Mouse (Mus musculus) neural tube, embryonic 14.5 days (tissue): Measurements from ENCODE around the gene Plch1. TPM values are rescaled to one million over a fixed set of nuclear protein-coding genes. Genes with fewer than 3 reads are reported as not detected.

Source experiments
- ATAC-seq: fragments of 200-750 bp; cut with Nextera tagmentation; 2 replicates; pipeline ENCODE4 v1.8.0; 2017; ENCODE audit warnings: low read depth, mild to moderate bottlenecking, moderate TSS enrichment, moderate library complexity
- H3K27ac ChIP-seq: fragments of 300-500 bp; sonication (generic); 2 replicates; pipeline ENCODE4 v1.5.1; 2014; ENCODE audit warnings: low read depth, mild to moderate bottlenecking, control low read depth, low read length, moderate library complexity, mixed read lengths
- H3K27me3 ChIP-seq: fragments of 300-500 bp; sonication (generic); 2 replicates; pipeline ENCODE4 v1.6.1; 2014; ENCODE audit warnings: low read length; ENCODE audit not compliant: control insufficient read depth, insufficient read depth
- H3K36me3 ChIP-seq: fragments of 300-500 bp; sonication (generic); 2 replicates; pipeline ENCODE4 v1.6.1; 2014; ENCODE audit warnings: low read length, mixed read lengths; ENCODE audit not compliant: control insufficient read depth, insufficient read depth
- H3K4me1 ChIP-seq: fragments of 300-500 bp; sonication (generic); 2 replicates; pipeline ENCODE4 v1.6.1; 2014; ENCODE audit warnings: low read length; ENCODE audit not compliant: control insufficient read depth, insufficient read depth
- H3K4me2 ChIP-seq: fragments of 300-500 bp; sonication (generic); 2 replicates; pipeline ENCODE4 v1.6.1; 2014; ENCODE audit warnings: mild to moderate bottlenecking, low read depth, low read length, control low read depth
- H3K4me3 ChIP-seq: fragments of 300-500 bp; sonication (generic); 2 replicates; pipeline ENCODE4 v1.5.1; 2014; ENCODE audit warnings: low read depth, low read length, control low read depth, mixed read lengths
- H3K9ac ChIP-seq: fragments of 300-500 bp; sonication (generic); replicated peaks from 2 replicates; pipeline ENCODE4 v1.6.1; 2014; ENCODE audit warnings: low read depth, mild to moderate bottlenecking, control low read depth, low read length, mixed read lengths
- H3K9me3 ChIP-seq: fragments of 300-500 bp; sonication (generic); 2 replicates; pipeline ENCODE4 v1.6.1; 2016; ENCODE audit warnings: low read length; ENCODE audit not compliant: control insufficient read depth
- WGBS: fragments of 180-500 bp; shearing (Covaris S2); extraction: QIAGEN DNeasy Blood & Tissue Kit; methylation state at CpG from one replicate; pipeline ENCODE4 v1.1.7; 2014; 5-methylcytosine and 5-hydroxymethylcytosine counted together
- polyA plus RNA-seq: library from polyadenylated mRNA; unstranded; fragments of >200 nt; fragmentation: Nextera tagmentation; extraction: Ambion mirVana; gene quantifications from 2 replicates; pipeline ENCODE4 v1.2.1, GENCODE M21; 2014

Plch1 gene
- polyA plus RNA-seq, 1 experiment from 2014 or later = 14.3 TPM

- Histone ChIP-seq H3K27me3 (no peaks in the 10 kb centered on the region), H3K4me2 (no peak overlapping the region), H3K36me3 (no peaks in the 10 kb centered on the region), H3K27ac (no peak overlapping the region), H3K9ac (no peak overlapping the region), H3K4me1 (no peaks in the 10 kb centered on the region), H3K9me3 (no peaks in the 10 kb centered on the region), H3K4me3 (no peak overlapping the region)
- no peak for ATAC-seq
- 26% methylated on average over 1 of the region's 1 CpGs for WGBS
Observed at GRCm38 (mm10) chr3:63872818-63873217, 26.5 kb downstream of the Plch1 start.

DNA sequence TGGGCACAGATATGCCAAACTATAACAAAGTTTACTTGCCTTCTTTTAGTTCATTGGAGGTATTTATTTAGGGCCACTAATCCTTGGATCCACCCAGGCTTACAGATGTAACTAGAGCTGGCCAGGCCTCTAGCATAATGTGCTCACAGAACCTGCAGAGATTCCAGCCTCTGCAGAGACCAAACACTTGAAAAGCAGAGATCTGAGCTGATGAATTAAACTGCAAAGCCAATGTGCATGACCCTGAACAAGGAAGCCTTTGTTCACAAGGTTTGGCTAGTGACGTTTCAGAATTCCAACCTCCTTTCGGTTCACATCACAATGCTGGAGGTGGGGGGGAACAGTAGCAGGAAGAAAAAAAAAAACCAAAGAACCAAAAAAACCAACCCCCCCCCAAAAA is 28.0 kb downstream of the Plch1 start:
- no peak overlapping the region for H3K4me3 ChIP-seq
- 12% methylated on average over 2 of the region's 2 CpGs for WGBS
- no peaks in the 10 kb centered on the region for H3K36me3 ChIP-seq
- no peak for ATAC-seq
- H3K27me3 ChIP-seq = no peaks in the 10 kb centered on the region
- no peak overlapping the region for H3K4me2 ChIP-seq
- no peak overlapping the region for H3K9ac ChIP-seq
- H3K27ac ChIP-seq = no peak overlapping the region
- H3K4me1 ChIP-seq = no peaks in the 10 kb centered on the region
- H3K9me3 ChIP-seq = no peaks in the 10 kb centered on the region

DNA sequence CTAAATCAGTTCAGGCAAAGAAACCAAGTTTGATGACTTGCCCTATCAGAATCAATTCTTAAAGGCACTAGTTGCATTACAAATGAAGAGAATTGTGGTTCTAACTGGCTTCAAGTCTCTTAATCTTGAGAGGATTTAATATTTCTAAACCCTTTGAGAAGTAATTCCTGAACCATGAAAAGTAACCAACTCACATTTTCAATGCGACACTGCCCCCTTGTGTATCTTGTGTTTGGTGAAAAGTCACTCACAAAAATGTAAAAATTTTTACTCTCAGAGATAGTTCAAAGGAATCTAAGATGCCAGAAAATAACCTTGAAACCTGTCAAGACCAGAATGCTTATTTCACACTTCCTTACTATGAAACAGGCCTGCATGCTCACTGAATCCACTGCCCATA is 31.0 kb downstream of the Plch1 start:
- no peak for ATAC-seq
- no peaks in the 10 kb centered on the region for H3K9me3 ChIP-seq
- no peaks in the 10 kb centered on the region for H3K27me3 ChIP-seq
- no peaks in the 10 kb centered on the region for H3K36me3 ChIP-seq
- no peak overlapping the region for H3K27ac ChIP-seq
- WGBS = 81% methylated on average over 1 of the region's 1 CpGs
- H3K4me3 ChIP-seq = no peak overlapping the region
- H3K9ac ChIP-seq = no peak overlapping the region
- no peaks in the 10 kb centered on the region for H3K4me1 ChIP-seq
- no peak overlapping the region for H3K4me2 ChIP-seq

DNA sequence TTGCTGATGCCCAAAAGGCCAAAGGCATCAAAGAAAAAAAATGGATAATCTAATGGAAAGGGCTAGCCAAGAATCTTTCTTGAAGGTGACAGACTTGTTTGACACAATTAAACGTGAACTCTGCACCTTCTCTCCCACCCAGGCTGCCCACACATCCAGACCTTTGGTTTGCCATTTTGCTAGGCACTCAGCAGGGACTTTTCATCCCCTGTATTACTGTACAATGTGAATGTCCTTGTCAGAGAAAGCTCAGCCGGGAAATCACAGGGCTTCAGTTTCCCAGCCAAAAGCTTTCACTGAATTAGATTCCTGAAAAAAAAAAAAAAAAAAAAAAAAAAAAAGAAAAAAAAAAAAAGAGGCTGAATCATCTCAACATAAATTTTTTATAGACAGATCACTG is 34.2 kb downstream of the Plch1 start:
- no peaks in the 10 kb centered on the region for H3K36me3 ChIP-seq
- H3K4me2 ChIP-seq = no peak overlapping the region
- H3K4me3 ChIP-seq = no peak overlapping the region
- H3K27me3 ChIP-seq = no peaks in the 10 kb centered on the region
- no peak overlapping the region for H3K27ac ChIP-seq
- no peaks in the 10 kb centered on the region for H3K9me3 ChIP-seq
- H3K9ac ChIP-seq = no peak overlapping the region
- no peaks in the 10 kb centered on the region for H3K4me1 ChIP-seq
- ATAC-seq = no peak
- 74% methylated on average over 2 of the region's 2 CpGs for WGBS

DNA sequence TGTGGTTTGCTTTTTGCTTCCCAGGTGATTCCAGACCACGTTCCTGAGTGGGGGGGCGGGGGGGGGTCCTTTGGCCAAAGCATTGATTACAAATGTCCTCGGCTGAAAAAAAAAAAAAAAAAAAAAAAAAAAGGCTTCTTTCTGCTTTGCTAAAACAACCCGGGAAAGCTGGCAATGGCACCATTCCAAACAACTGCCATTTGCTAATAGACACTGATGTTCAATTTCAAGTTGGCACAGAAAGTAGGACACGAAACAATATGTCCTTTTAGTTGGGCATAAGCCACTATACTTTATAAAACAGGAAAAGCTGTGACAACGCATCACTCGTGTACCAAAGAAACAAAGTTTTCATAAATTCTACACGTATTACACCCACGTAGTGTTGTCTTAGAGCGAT is 36.6 kb downstream of the Plch1 start:
- Histone ChIP-seq H3K4me2 (no peak overlapping the region), H3K4me3 (no peak overlapping the region), H3K4me1 (no peaks in the 10 kb centered on the region), H3K27ac (no peak overlapping the region), H3K36me3 (no peaks in the 10 kb centered on the region), H3K27me3 (no peaks in the 10 kb centered on the region), H3K9ac (no peak overlapping the region), H3K9me3 (no peaks in the 10 kb centered on the region)
- WGBS = 79% methylated on average over 10 of the region's 10 CpGs
- no peak for ATAC-seq

GRCm38 (mm10) chr3:63852828-63853227 is 46.4 kb downstream of the Plch1 start:
- H3K27ac ChIP-seq = no peak overlapping the region
- no peak overlapping the region for H3K9ac ChIP-seq
- no peaks in the 10 kb centered on the region for H3K36me3 ChIP-seq
- H3K4me1 ChIP-seq = peaks cover 7% of the 10 kb centered on the region; the same call in 1 of the 2 replicates
- no peak overlapping the region for H3K4me2 ChIP-seq
- peak; percentile 26; the same call in 1 of the 2 replicates for ATAC-seq
- no peak overlapping the region for H3K4me3 ChIP-seq
- 68% methylated on average over 5 of the region's 5 CpGs for WGBS
- no peaks in the 10 kb centered on the region for H3K27me3 ChIP-seq
- H3K9me3 ChIP-seq = no peaks in the 10 kb centered on the region

GRCm38 (mm10) chr3:63851125-63851698 is 48.1 kb downstream of the Plch1 start:
- 19% methylated on average over 12 of the region's 12 CpGs for WGBS
- Histone ChIP-seq H3K9me3 (no peaks in the 10 kb centered on the region), H3K27me3 (no peaks in the 10 kb centered on the region), H3K27ac (no peak overlapping the region), H3K4me2 (peak overlapping the region; percentile 40), H3K4me1 (peaks cover 7% of the 10 kb centered on the region; the same call in 1 of the 2 replicates), H3K36me3 (no peaks in the 10 kb centered on the region), H3K9ac (no peak overlapping the region), H3K4me3 (0 out of 2 replicates have a peak overlapping the region, but pooled peaks have one; percentile 14)
- ATAC-seq = peak; percentile 75

DNA sequence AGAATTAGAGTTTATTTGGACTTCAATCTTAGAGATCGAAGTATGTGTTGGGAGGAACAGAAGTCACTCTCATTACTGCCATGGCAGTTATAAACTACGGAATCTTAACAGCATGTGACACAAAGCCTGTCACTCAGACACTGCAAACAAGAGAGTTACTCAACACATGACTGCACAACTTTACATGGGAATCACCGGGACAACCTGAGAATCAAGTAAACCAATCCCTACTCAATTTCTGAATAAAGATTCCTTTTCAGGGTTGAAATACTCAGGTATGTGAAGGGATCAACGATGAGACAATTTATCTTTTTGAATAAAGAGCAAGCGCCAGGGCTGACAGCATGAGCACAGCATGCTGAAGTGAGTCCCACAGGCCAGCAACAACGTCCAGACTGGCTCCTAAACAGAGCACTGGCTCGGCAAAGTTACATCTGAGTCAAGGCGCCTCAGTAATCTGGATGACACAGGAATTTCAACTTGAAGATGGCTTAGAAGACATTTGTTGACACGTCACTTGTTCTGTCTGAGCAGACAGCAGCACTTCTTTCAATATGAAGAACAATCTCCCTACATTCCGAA is 49.4 kb downstream of the Plch1 start:
- H3K36me3 ChIP-seq = no peaks in the 10 kb centered on the region
- no peaks in the 10 kb centered on the region for H3K27me3 ChIP-seq
- no peak for ATAC-seq
- H3K9ac ChIP-seq = no peak overlapping the region
- no peaks in the 10 kb centered on the region for H3K9me3 ChIP-seq
- no peak overlapping the region for H3K4me2 ChIP-seq
- H3K4me3 ChIP-seq = no peak overlapping the region
- WGBS = 21% methylated on average over 10 of the region's 10 CpGs
- peaks cover 7% of the 10 kb centered on the region; the same call in 1 of the 2 replicates for H3K4me1 ChIP-seq
- no peak overlapping the region for H3K27ac ChIP-seq

DNA sequence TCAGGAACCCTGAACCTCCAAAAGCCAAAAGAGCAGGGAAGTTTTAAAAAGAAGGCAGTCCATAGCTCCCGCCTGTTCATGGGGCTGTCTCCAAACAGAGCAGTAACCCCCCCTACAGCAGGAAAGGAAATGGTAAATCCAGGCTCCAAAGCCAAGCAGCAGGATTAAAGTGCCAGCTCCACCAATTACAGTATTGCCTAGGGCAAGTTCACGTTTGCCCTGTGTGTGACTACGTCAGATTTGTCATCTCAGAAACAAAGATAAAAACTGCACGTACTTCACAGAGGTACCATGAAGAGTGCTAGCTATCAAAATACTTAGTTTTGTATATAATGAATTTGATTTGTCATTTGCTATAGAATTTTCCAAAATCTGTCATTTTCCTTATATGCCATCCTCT is 55.1 kb downstream of the Plch1 start:
- Histone ChIP-seq H3K27me3 (no peaks in the 10 kb centered on the region), H3K4me3 (no peak overlapping the region), H3K9me3 (no peaks in the 10 kb centered on the region), H3K36me3 (no peaks in the 10 kb centered on the region), H3K27ac (no peak overlapping the region), H3K4me2 (no peak overlapping the region), H3K4me1 (no peaks in the 10 kb centered on the region), H3K9ac (no peak overlapping the region)
- WGBS = 48% methylated on average over 4 of the region's 4 CpGs
- no peak for ATAC-seq
